Mouse (Mus musculus) heart, postnatal 0 days (tissue): ENCODE measurements around the gene Fam187b. TPM values are rescaled to one million over a fixed set of nuclear protein-coding genes. Genes with fewer than 3 reads are reported as not detected.

Source experiments
- ATAC-seq: fragments of 200-750 bp; cut with Nextera tagmentation; 2 replicates; pipeline ENCODE4 v1.8.0; 2017; ENCODE audit warnings: low read depth, moderate number of reproducible peaks, moderate library complexity; ENCODE audit not compliant: insufficient read depth
- DNase-seq: peaks from one replicate; pipeline ENCODE4 v3.0.0-alpha.2; 2016; ENCODE audit warnings: low spot score
- H3K27ac ChIP-seq: fragments of 300-500 bp; sonication (generic); 2 replicates; pipeline ENCODE4 v1.5.1; 2014; ENCODE audit warnings: low read depth, mild to moderate bottlenecking
- H3K27me3 ChIP-seq: fragments of 300-500 bp; sonication (generic); 2 replicates; pipeline ENCODE4 v1.6.1; 2014; ENCODE audit warnings: low read length, mixed read lengths; ENCODE audit not compliant: control insufficient read depth, insufficient read depth
- H3K36me3 ChIP-seq: fragments of 300-500 bp; sonication (generic); replicated peaks from 2 replicates; pipeline ENCODE4 v1.6.1; 2014; ENCODE audit warnings: low read length, mixed read lengths; ENCODE audit not compliant: control insufficient read depth, insufficient read depth
- H3K4me1 ChIP-seq: fragments of 300-500 bp; sonication (generic); 2 replicates; pipeline ENCODE4 v1.6.1; 2014; ENCODE audit warnings: antibody characterized with exemption; ENCODE audit not compliant: control insufficient read depth, insufficient read depth
- H3K4me2 ChIP-seq: fragments of 300-500 bp; sonication (generic); 2 replicates; pipeline ENCODE4 v1.6.1; 2014; ENCODE audit warnings: low read depth, mild to moderate bottlenecking, low read length, moderate library complexity
- H3K4me3 ChIP-seq: fragments of 300-500 bp; sonication (generic); 2 replicates; pipeline ENCODE4 v1.5.1; 2014; ENCODE audit warnings: low read depth, low read length
- H3K9ac ChIP-seq: fragments of 300-500 bp; sonication (generic); replicated peaks from 2 replicates; pipeline ENCODE4 v1.6.1; 2014; ENCODE audit warnings: low read depth, low read length, mixed read lengths
- H3K9me3 ChIP-seq: fragments of 300-500 bp; sonication (generic); replicated peaks from 2 replicates; pipeline ENCODE4 v1.6.1; 2016; ENCODE audit warnings: low read length; ENCODE audit not compliant: control insufficient read depth
- CTCF ChIP-seq: IDR thresholded peaks from 2 replicates; pipeline ENCODE4 v1.5.1; 2016; ENCODE audit warnings: antibody characterized with exemption, control low read depth, low read depth
- EP300 ChIP-seq: IDR thresholded peaks from 2 replicates; pipeline ENCODE4 v1.6.1; 2016; ENCODE audit warnings: antibody characterized with exemption, low read depth
- WGBS: fragments of 180-500 bp; shearing (Covaris S2); extraction: QIAGEN DNeasy Blood & Tissue Kit; methylation state at CpG from one replicate; pipeline ENCODE4 v1.1.7; 2014; 5-methylcytosine and 5-hydroxymethylcytosine counted together
- polyA plus RNA-seq: library from polyadenylated mRNA; unstranded; fragments of >200 nt; fragmentation: Nextera tagmentation; extraction: Ambion mirVana; gene quantifications from 2 replicates; pipeline ENCODE4 v1.2.1, GENCODE M21; 2015
- total RNA-seq: library from RNA; depleted of rRNA; stranded (reverse); fragments of >200 nt; gene quantifications from 2 replicates; pipeline ENCODE4 v1.2.3, GENCODE M21; 2014; ENCODE audit warnings: low replicate concordance

Fam187b gene
- total and polyA plus RNA-seq, 2 experiments from 2014 or later = 0.18 TPM; not detected in 1

DNA sequence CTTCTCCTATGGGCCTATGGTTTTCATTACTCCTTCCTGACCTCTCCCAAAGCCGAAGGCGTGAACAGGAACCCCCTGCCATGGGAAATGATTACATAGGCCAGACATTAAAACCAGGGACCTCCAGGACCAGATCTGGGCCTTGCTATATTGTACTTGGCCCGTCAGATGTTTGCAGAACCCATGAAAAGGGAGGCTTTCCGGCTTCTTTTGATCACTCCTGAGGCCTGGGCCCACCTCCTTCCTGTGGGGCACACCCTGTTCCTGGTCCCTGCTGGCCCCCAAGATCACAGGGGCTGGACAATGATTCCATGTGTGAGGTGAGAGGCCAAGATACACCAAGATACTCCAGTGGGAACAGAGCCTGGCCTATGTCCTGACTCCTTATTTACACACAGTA, 4.4 kb upstream of the Fam187b start:
- WGBS = 69% methylated on average over 4 of the region's 4 CpGs
- H3K27ac ChIP-seq = no peak overlapping the region
- DNase-seq = peak; percentile 34
- H3K36me3 ChIP-seq = no peaks in the 10 kb centered on the region
- peak; percentile 59 for ATAC-seq
- H3K9me3 ChIP-seq = no peaks in the 10 kb centered on the region
- H3K27me3 ChIP-seq = peaks cover 15% of the 10 kb centered on the region
- no peak overlapping the region for H3K4me3 ChIP-seq
- no peak overlapping the region for H3K9ac ChIP-seq
- no peak overlapping the region for H3K4me2 ChIP-seq
- no peak for TF ChIP-seq CTCF
- no peak for TF ChIP-seq EP300
- peaks cover 3% of the 10 kb centered on the region for H3K4me1 ChIP-seq

DNA sequence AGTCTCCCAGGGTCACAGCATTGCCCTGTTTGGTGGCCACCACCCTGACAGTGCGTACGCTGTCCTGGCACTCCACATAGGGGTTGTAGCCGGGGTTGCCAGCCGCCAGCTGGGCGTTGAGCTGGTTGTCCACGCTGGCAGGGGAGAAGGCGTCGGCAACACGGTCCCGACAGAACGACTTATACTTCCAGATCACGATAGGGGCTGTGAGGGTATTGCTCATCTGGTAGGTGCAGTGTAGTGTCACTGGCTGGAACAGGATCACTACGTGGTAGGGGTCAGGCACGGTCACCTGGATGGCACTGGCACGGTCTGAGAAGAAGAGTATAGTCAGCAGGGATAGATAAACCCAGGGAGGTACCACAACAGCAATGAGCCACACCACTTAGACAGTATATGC, 1.7 kb upstream of the Fam187b start:
- Histone ChIP-seq H3K27me3 (peaks cover 15% of the 10 kb centered on the region), H3K9me3 (no peaks in the 10 kb centered on the region), H3K4me1 (no peaks in the 10 kb centered on the region; the same call in 1 of the 2 replicates), H3K27ac (no peak overlapping the region), H3K36me3 (no peaks in the 10 kb centered on the region), H3K4me3 (no peak overlapping the region), H3K9ac (no peak overlapping the region), H3K4me2 (no peak overlapping the region)
- TF ChIP-seq EP300 = no peak
- TF ChIP-seq CTCF = no peak
- ATAC-seq (no peak), DNase-seq (no peak)
- 85% methylated on average over 15 of the region's 15 CpGs for WGBS

DNA sequence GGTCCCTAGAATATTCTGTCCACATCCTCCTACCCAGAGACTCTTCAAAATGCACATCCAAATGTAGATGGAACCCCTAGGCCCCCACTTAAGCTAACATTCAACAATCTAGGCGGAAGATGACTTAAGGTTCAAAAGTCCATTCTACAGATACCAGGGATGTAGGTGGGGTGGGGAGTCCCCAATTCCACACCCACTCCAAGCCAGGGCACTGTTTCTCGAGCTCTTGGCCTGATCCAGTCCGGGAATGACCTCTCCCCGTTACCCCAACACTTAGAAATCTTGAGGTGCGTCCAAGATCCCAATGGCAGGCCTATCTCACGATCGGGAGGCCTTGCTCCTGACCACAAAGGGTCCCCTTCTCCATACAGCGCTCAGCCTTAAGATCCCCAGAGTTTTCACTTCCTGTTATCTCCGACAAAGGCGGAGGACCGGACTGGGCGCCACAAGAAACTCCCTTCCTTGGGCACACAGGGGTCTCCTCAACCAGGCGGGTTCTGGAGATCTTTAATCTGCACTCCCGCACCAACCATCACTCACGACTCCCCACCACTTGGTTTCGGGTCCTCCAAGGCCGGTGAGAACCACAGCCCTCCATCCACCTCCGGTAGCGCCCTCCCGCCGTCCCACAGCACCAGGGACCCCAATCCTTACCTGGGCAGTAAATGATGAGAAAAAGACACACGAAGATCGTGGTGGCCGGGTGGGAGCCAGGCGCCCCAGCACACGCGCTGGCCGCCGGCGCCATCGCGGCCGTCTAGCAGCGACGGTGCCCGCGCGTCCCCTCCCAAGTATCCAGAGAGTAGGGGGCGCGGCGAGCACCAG, 952 bp upstream of the Fam187b start:
- no peak for TF ChIP-seq EP300
- TF ChIP-seq CTCF = no peak
- Histone ChIP-seq H3K4me2 (peak overlapping the region; percentile 54), H3K4me3 (peak overlapping the region; percentile 46), H3K9ac (no peak overlapping the region), H3K27ac (no peak overlapping the region), H3K36me3 (no peaks in the 10 kb centered on the region), H3K4me1 (no peaks in the 10 kb centered on the region; the same call in 1 of the 2 replicates), H3K27me3 (peaks cover 15% of the 10 kb centered on the region), H3K9me3 (no peaks in the 10 kb centered on the region)
- DNase-seq (no peak), ATAC-seq (no peak)
- 10% methylated on average over 41 of the region's 41 CpGs for WGBS

DNA sequence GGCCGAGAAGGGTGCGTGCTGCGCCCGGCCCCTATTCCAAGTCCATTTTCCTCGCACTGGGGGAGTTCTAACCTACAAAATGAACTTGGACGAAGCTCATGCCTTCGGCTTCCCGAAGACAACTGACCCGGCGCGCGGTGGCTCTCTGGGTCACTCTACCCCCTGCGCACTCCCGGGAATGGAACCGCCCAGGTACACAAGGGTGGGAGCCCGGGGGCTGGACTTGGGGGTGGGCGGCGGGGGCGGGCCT, 414 bp upstream of the Fam187b start, which contains the start of gene Lsr:
Gene Lsr, minus strand, starts transcription at position 214 of the 250 bp plus-strand sequence.
- H3K36me3 ChIP-seq = no peaks in the 10 kb centered on the region
- H3K27ac ChIP-seq = no peak within 1 kb of the TSS
- no peak within 1 kb of the TSS for H3K9ac ChIP-seq
- no peaks in the 10 kb centered on the region; the same call in 1 of the 2 replicates for H3K4me1 ChIP-seq
- WGBS = under 1% methylated on average over 19 of the region's 19 CpGs
- H3K4me2 ChIP-seq = peak within 1 kb of the TSS; percentile 54
- no peaks in the 10 kb centered on the region for H3K9me3 ChIP-seq
- H3K27me3 ChIP-seq = peaks cover 15% of the 10 kb centered on the region
- ATAC-seq = no peak
- H3K4me3 ChIP-seq = peak within 1 kb of the TSS; percentile 46
- DNase-seq = no peak
- TF ChIP-seq EP300 = no peak
- TF ChIP-seq CTCF = no peak

DNA sequence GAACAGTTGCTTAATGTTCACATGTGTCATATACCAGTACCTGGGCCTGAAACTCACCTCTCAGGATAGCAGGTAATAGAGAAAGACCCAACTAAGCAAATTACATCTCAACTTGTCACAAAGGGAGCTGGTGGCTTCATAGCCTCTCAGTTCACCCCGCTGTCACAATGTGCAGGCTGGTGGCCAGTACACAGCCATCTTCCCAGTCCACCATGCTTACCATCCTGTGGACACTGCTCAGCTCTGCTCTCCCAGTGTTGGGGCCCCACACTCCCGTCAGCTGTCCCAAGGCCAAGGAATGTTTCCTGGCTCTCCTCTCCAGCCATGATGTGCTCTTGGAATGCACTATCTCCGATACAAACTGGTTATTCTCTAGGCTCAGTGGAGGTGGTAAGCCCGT, 8.1 kb downstream of the Fam187b start:
- Histone ChIP-seq H3K36me3 (no peaks in the 10 kb centered on the region), H3K9ac (no peak overlapping the region), H3K27ac (no peak overlapping the region), H3K4me3 (no peak overlapping the region), H3K4me2 (no peak overlapping the region), H3K9me3 (no peaks in the 10 kb centered on the region), H3K4me1 (no peaks in the 10 kb centered on the region), H3K27me3 (no peaks in the 10 kb centered on the region)
- no peak for TF ChIP-seq CTCF
- no peak for ATAC-seq
- no peak for DNase-seq
- 83% methylated on average over 4 of the region's 4 CpGs for WGBS

DNA sequence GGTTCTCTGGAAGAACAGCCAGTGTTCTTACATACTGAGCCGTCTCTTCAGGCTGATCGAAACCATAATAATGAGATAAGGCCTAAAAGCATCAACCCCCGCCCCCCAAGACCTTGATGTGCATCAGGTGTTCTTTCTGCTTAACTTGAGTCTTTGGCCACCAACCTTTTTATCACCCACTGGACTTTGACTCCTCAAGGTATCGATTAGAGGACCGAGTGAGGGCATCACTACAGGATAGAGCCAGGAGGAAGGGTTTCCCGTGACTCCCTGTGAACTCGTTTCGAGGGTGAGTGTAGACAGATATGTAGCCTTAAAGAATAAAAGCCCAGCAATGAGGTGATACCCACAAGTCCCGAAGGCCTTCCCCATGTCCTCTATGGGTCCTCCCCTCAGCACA, 11.8 kb downstream of the Fam187b start:
- Histone ChIP-seq H3K36me3 (no peaks in the 10 kb centered on the region), H3K9me3 (no peaks in the 10 kb centered on the region), H3K9ac (no peak overlapping the region), H3K4me2 (no peak overlapping the region), H3K27ac (no peak overlapping the region), H3K4me3 (no peak overlapping the region), H3K4me1 (no peaks in the 10 kb centered on the region), H3K27me3 (no peaks in the 10 kb centered on the region)
- WGBS = 86% methylated on average over 9 of the region's 9 CpGs
- TF ChIP-seq EP300 (no peak), CTCF (no peak)
- no peak for ATAC-seq
- DNase-seq = no peak
